Mouse (Mus musculus): ENCODE results near the gene Stox2. TPM values are rescaled to one million over a fixed set of nuclear protein-coding genes. Genes with fewer than 3 reads are reported as not detected.
"Not testable (repeated sequence)": the region's sequence is repeated elsewhere in the genome, so short reads cannot be mapped to it uniquely, and the experiment has no call there.

Gene Stox2
- polyA plus RNA-seq, 1 experiment from 2014 or later = 50.5 TPM

- Histone ChIP-seq H3K36me3 (replicated peaks) (no peaks in the 10 kb centered on the region), H3K4me3 (replicated peaks) (no peak overlapping the region), H3K27me3 (no peaks in the 10 kb centered on the region), H3K27ac (no peak overlapping the region), H3K4me2 (no peak overlapping the region), H3K9ac (no peak overlapping the region), H3K9me3 (no peaks in the 10 kb centered on the region), H3K4me1 (no peaks in the 10 kb centered on the region)
- WGBS = 76% methylated on average over 6 of the region's 6 CpGs
- no peak for ATAC-seq (ENCODE audit: low FRiP score)
These were observed 8.2 kb downstream of the Stox2 start for GRCm38 (mm10) chr8:47437976-47438375.

GRCm38 (mm10) chr8:47435861-47436260 lies 10.3 kb downstream of the Stox2 start:
- no peak overlapping the region for H3K9ac ChIP-seq
- ATAC-seq (ENCODE audit: low FRiP score) = no peak
- 93% methylated on average over 2 of the region's 2 CpGs for WGBS
- no peaks in the 10 kb centered on the region for H3K4me1 ChIP-seq
- no peak overlapping the region for H3K4me3 ChIP-seq (replicated peaks)
- H3K27ac ChIP-seq = no peak overlapping the region
- no peaks in the 10 kb centered on the region for H3K36me3 ChIP-seq (replicated peaks)
- H3K9me3 ChIP-seq = no peaks in the 10 kb centered on the region
- no peak overlapping the region for H3K4me2 ChIP-seq
- H3K27me3 ChIP-seq = no peaks in the 10 kb centered on the region

- ATAC-seq (ENCODE audit: low FRiP score) = no peak
- Histone ChIP-seq H3K4me1 (no peaks in the 10 kb centered on the region), H3K4me2 (no peak overlapping the region), H3K36me3 (replicated peaks) (no peaks in the 10 kb centered on the region), H3K27me3 (no peaks in the 10 kb centered on the region), H3K9me3 (no peaks in the 10 kb centered on the region), H3K9ac (no peak overlapping the region), H3K27ac (no peak overlapping the region), H3K4me3 (replicated peaks) (no peak overlapping the region)
- 70% methylated on average over 4 of the region's 4 CpGs for WGBS
These were observed 10.8 kb downstream of the Stox2 start for GRCm38 (mm10) chr8:47435412-47435811.

- WGBS = 64% methylated on average over 4 of the region's 4 CpGs
- Histone ChIP-seq H3K4me1 (no peaks in the 10 kb centered on the region), H3K9me3 (no peaks in the 10 kb centered on the region), H3K36me3 (replicated peaks) (no peaks in the 10 kb centered on the region), H3K27me3 (no peaks in the 10 kb centered on the region), H3K4me3 (replicated peaks) (no peak overlapping the region), H3K27ac (no peak overlapping the region), H3K4me2 (no peak overlapping the region), H3K9ac (no peak overlapping the region)
- no peak for ATAC-seq (ENCODE audit: low FRiP score)
These were observed 14.9 kb downstream of the Stox2 start for GRCm38 (mm10) chr8:47431263-47431662.

GRCm38 (mm10) chr8:47414258-47414525 lies 32.0 kb downstream of the Stox2 start:
- H3K36me3 ChIP-seq (replicated peaks); H3K9ac ChIP-seq; H3K9me3 ChIP-seq; ATAC-seq (ENCODE audit: low FRiP score); H3K27ac ChIP-seq: not testable (repeated sequence)
- H3K27me3 ChIP-seq = peaks cover 68% of the 10 kb centered on the region
- WGBS = 1% methylated on average over 8 of the region's 8 CpGs
- H3K4me3 ChIP-seq (replicated peaks) = peak overlapping the region; percentile 66
- peak overlapping the region; percentile 96 for H3K4me2 ChIP-seq
- H3K4me1 ChIP-seq = peaks cover 25% of the 10 kb centered on the region

- H3K36me3 ChIP-seq (replicated peaks) = no peaks in the 10 kb centered on the region
- H3K4me3 ChIP-seq (replicated peaks) = peak overlapping the region; percentile 66
- H3K4me1 ChIP-seq = peaks cover 28% of the 10 kb centered on the region
- peak overlapping the region; percentile 96 for H3K4me2 ChIP-seq
- no peaks in the 10 kb centered on the region for H3K9me3 ChIP-seq
- H3K27ac ChIP-seq = no peak overlapping the region
- H3K9ac ChIP-seq = peak overlapping the region; percentile 65
- peak; percentile 62 for ATAC-seq (ENCODE audit: low FRiP score)
- under 1% methylated on average over 46 of the region's 46 CpGs for WGBS
- H3K27me3 ChIP-seq = peaks cover 73% of the 10 kb centered on the region
These were observed 32.5 kb downstream of the Stox2 start for GRCm38 (mm10) chr8:47413524-47414257.

- Histone ChIP-seq H3K4me2 (peak overlapping the region; percentile 96), H3K4me3 (replicated peaks) (peak overlapping the region; percentile 66), H3K9ac (peak overlapping the region; percentile 65), H3K36me3 (replicated peaks) (no peaks in the 10 kb centered on the region), H3K9me3 (no peaks in the 10 kb centered on the region), H3K27ac (no peak overlapping the region), H3K4me1 (peaks cover 28% of the 10 kb centered on the region), H3K27me3 (peaks cover 80% of the 10 kb centered on the region)
- peak; percentile 57 for ATAC-seq (ENCODE audit: low FRiP score)
- under 1% methylated on average over 78 of the region's 81 CpGs for WGBS
These were observed 33.3 kb downstream of the Stox2 start for GRCm38 (mm10) chr8:47412696-47413523.

- Histone ChIP-seq H3K27ac (no peak overlapping the region), H3K9ac (peak overlapping the region; percentile 65), H3K27me3 (peaks cover 83% of the 10 kb centered on the region), H3K4me1 (peaks cover 28% of the 10 kb centered on the region), H3K36me3 (replicated peaks) (no peaks in the 10 kb centered on the region), H3K4me2 (peak overlapping the region; percentile 96), H3K4me3 (replicated peaks) (peak overlapping the region; percentile 66), H3K9me3 (no peaks in the 10 kb centered on the region)
- peak; percentile 33; the same call in 1 of the 2 replicates for ATAC-seq (ENCODE audit: low FRiP score)
- WGBS = under 1% methylated on average over 43 of the region's 43 CpGs
These were observed 34.0 kb downstream of the Stox2 start for GRCm38 (mm10) chr8:47411994-47412695.

- Histone ChIP-seq H3K27ac (no peak overlapping the region), H3K27me3 (peaks cover 79% of the 10 kb centered on the region), H3K4me3 (replicated peaks) (no peak overlapping the region; the same call in 1 of the 2 replicates), H3K4me2 (no peak overlapping the region; the same call in 1 of the 2 replicates), H3K4me1 (peaks cover 28% of the 10 kb centered on the region), H3K36me3 (replicated peaks) (no peaks in the 10 kb centered on the region), H3K9me3 (no peaks in the 10 kb centered on the region), H3K9ac (no peak overlapping the region)
- no peak for ATAC-seq (ENCODE audit: low FRiP score)
- 6% methylated on average over 12 of the region's 12 CpGs for WGBS
These were observed 34.8 kb downstream of the Stox2 start for GRCm38 (mm10) chr8:47411321-47411720.

- Histone ChIP-seq H3K9ac (no peak overlapping the region), H3K36me3 (replicated peaks) (no peaks in the 10 kb centered on the region), H3K9me3 (no peaks in the 10 kb centered on the region), H3K27me3 (peaks cover 64% of the 10 kb centered on the region), H3K4me1 (peaks cover 27% of the 10 kb centered on the region), H3K4me3 (replicated peaks) (no peak overlapping the region), H3K27ac (no peak overlapping the region), H3K4me2 (no peak overlapping the region)
- 5% methylated on average over 8 of the region's 8 CpGs for WGBS
- no peak for ATAC-seq (ENCODE audit: low FRiP score)
These were observed 37.1 kb downstream of the Stox2 start for GRCm38 (mm10) chr8:47409061-47409460.

GRCm38 (mm10) chr8:47404852-47405251 lies 41.3 kb downstream of the Stox2 start:
- Histone ChIP-seq H3K27me3 (peaks cover 22% of the 10 kb centered on the region), H3K9ac (no peak overlapping the region), H3K4me2 (no peak overlapping the region), H3K27ac (no peak overlapping the region), H3K4me1 (0 out of 2 replicates have a peak, but pooled peaks cover 5% of the 10 kb centered on the region), H3K4me3 (replicated peaks) (no peak overlapping the region), H3K9me3 (no peaks in the 10 kb centered on the region), H3K36me3 (replicated peaks) (no peaks in the 10 kb centered on the region)
- ATAC-seq (ENCODE audit: low FRiP score) = no peak
- WGBS = 94% methylated on average over 1 of the region's 2 CpGs

- H3K4me1 ChIP-seq = no peaks in the 10 kb centered on the region
- 68% methylated on average over 7 of the region's 7 CpGs for WGBS
- H3K9me3 ChIP-seq = no peaks in the 10 kb centered on the region
- no peak for ATAC-seq (ENCODE audit: low FRiP score)
- H3K4me3 ChIP-seq (replicated peaks) = no peak overlapping the region
- H3K27me3 ChIP-seq = no peaks in the 10 kb centered on the region
- H3K4me2 ChIP-seq = no peak overlapping the region
- H3K27ac ChIP-seq = no peak overlapping the region
- H3K9ac ChIP-seq = no peak overlapping the region
- H3K36me3 ChIP-seq (replicated peaks) = no peaks in the 10 kb centered on the region
These were observed 53.2 kb downstream of the Stox2 start for GRCm38 (mm10) chr8:47392927-47393326.
